Mouse (Mus musculus): ENCODE data around the gene Ncoa3. TPM values are rescaled to one million over a fixed set of nuclear protein-coding genes. Genes with fewer than 3 reads are reported as not detected.

Ncoa3 gene
- polyA plus RNA-seq, 1 experiment: 124 TPM

GRCm38 (mm10) chr2:166021073-166021610 lies 28.7 kb downstream of the Ncoa3 start:
- H3K9ac ChIP-seq (ENCODE audit: low read depth, poor library complexity, severe bottlenecking): no peak overlapping the region
- H3K4me3 ChIP-seq (ENCODE audit: low read depth, low read length): no peak overlapping the region
- TF ChIP-seq EP300 (IDR thresholded peaks at IDR 0.05; ENCODE audit: insufficient read depth, low read depth, low read length): no peak
- TF ChIP-seq POLR2A (IDR thresholded peaks at IDR 0.05; ENCODE audit: insufficient read depth, low read length): no peak
- no peak for TF ChIP-seq CTCF (IDR thresholded peaks at IDR 0.05; ENCODE audit: low read depth, low read length)
- no peaks in the 10 kb centered on the region; the same call in 1 of the 2 replicates for H3K36me3 ChIP-seq (ENCODE audit: control insufficient read depth, insufficient read depth, low read length, poor library complexity, severe bottlenecking)
- peak overlapping the region; percentile 75 for H3K27ac ChIP-seq (ENCODE audit: insufficient read depth, low read length)
- H3K9me3 ChIP-seq (replicated peaks; ENCODE audit: control insufficient read depth, insufficient read depth, low read length, poor library complexity, severe bottlenecking): no peaks in the 10 kb centered on the region
- H3K27me3 ChIP-seq (ENCODE audit: control insufficient read depth, insufficient read depth, low read length, poor library complexity, severe bottlenecking): no peaks in the 10 kb centered on the region
- H3K4me1 ChIP-seq (ENCODE audit: control insufficient read depth, insufficient read depth, low read length): peaks cover 7% of the 10 kb centered on the region

DNA sequence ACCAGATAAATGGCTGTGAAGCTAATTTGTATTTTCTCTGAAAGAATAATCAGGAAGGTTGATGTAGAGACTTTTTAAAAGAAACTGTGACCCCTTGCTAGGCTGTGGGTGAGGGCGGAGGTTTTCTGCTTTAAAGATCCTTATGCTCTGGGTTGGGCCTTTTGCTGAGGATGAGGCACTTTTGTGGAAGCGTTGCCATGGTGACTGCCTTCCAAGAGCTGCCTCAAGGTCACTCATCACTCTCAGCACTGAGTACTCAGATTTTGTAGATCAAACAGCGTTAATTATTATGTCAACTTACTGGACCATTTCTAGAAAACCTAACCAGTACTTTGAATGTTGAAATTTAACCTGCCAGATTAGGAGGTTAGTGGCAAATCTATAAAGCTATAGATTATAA lies 29.2 kb downstream of the Ncoa3 start:
- TF ChIP-seq POLR2A (IDR thresholded peaks at IDR 0.05; ENCODE audit: insufficient read depth, low read length): no peak
- TF ChIP-seq CTCF (IDR thresholded peaks at IDR 0.05; ENCODE audit: low read depth, low read length): no peak
- 0 out of 2 replicates have a peak, but pooled peaks have one; percentile 42 for TF ChIP-seq EP300 (IDR thresholded peaks at IDR 0.05; ENCODE audit: insufficient read depth, low read depth, low read length)
- Histone ChIP-seq H3K4me3 (ENCODE audit: low read depth, low read length) (no peak overlapping the region), H3K4me1 (ENCODE audit: control insufficient read depth, insufficient read depth, low read length) (peaks cover 8% of the 10 kb centered on the region), H3K27ac (ENCODE audit: insufficient read depth, low read length) (no peak overlapping the region), H3K36me3 (ENCODE audit: control insufficient read depth, insufficient read depth, low read length, poor library complexity, severe bottlenecking) (no peaks in the 10 kb centered on the region; the same call in 1 of the 2 replicates), H3K9ac (ENCODE audit: low read depth, poor library complexity, severe bottlenecking) (no peak overlapping the region), H3K27me3 (ENCODE audit: control insufficient read depth, insufficient read depth, low read length, poor library complexity, severe bottlenecking) (no peaks in the 10 kb centered on the region), H3K9me3 (replicated peaks; ENCODE audit: control insufficient read depth, insufficient read depth, low read length, poor library complexity, severe bottlenecking) (no peaks in the 10 kb centered on the region)

GRCm38 (mm10) chr2:166022327-166022726 lies 29.9 kb downstream of the Ncoa3 start:
- Histone ChIP-seq H3K9ac (ENCODE audit: low read depth, poor library complexity, severe bottlenecking) (no peak overlapping the region), H3K36me3 (ENCODE audit: control insufficient read depth, insufficient read depth, low read length, poor library complexity, severe bottlenecking) (no peaks in the 10 kb centered on the region; the same call in 1 of the 2 replicates), H3K4me1 (ENCODE audit: control insufficient read depth, insufficient read depth, low read length) (peaks cover 8% of the 10 kb centered on the region), H3K27ac (ENCODE audit: insufficient read depth, low read length) (peak overlapping the region; percentile 67), H3K9me3 (replicated peaks; ENCODE audit: control insufficient read depth, insufficient read depth, low read length, poor library complexity, severe bottlenecking) (no peaks in the 10 kb centered on the region), H3K4me3 (ENCODE audit: low read depth, low read length) (no peak overlapping the region), H3K27me3 (ENCODE audit: control insufficient read depth, insufficient read depth, low read length, poor library complexity, severe bottlenecking) (no peaks in the 10 kb centered on the region)
- TF ChIP-seq CTCF (IDR thresholded peaks at IDR 0.05; ENCODE audit: low read depth, low read length): no peak
- no peak for TF ChIP-seq POLR2A (IDR thresholded peaks at IDR 0.05; ENCODE audit: insufficient read depth, low read length)
- TF ChIP-seq EP300 (IDR thresholded peaks at IDR 0.05; ENCODE audit: insufficient read depth, low read depth, low read length): 0 out of 2 replicates have a peak, but pooled peaks have one; percentile 45

- Histone ChIP-seq H3K27ac (ENCODE audit: insufficient read depth, low read length) (peak overlapping the region; percentile 20; the same call in 1 of the 2 replicates), H3K9me3 (replicated peaks; ENCODE audit: control insufficient read depth, insufficient read depth, low read length, poor library complexity, severe bottlenecking) (no peaks in the 10 kb centered on the region), H3K9ac (ENCODE audit: low read depth, poor library complexity, severe bottlenecking) (no peak overlapping the region), H3K36me3 (ENCODE audit: control insufficient read depth, insufficient read depth, low read length, poor library complexity, severe bottlenecking) (no peaks in the 10 kb centered on the region; the same call in 1 of the 2 replicates), H3K27me3 (ENCODE audit: control insufficient read depth, insufficient read depth, low read length, poor library complexity, severe bottlenecking) (no peaks in the 10 kb centered on the region), H3K4me3 (ENCODE audit: low read depth, low read length) (no peak overlapping the region), H3K4me1 (ENCODE audit: control insufficient read depth, insufficient read depth, low read length) (peaks cover 5% of the 10 kb centered on the region)
- TF ChIP-seq EP300 (IDR thresholded peaks at IDR 0.05; ENCODE audit: insufficient read depth, low read depth, low read length) (no peak), POLR2A (IDR thresholded peaks at IDR 0.05; ENCODE audit: insufficient read depth, low read length) (no peak), CTCF (IDR thresholded peaks at IDR 0.05; ENCODE audit: low read depth, low read length) (no peak)
Observed at GRCm38 (mm10) chr2:166024079-166024478, 31.6 kb downstream of the Ncoa3 start.

GRCm38 (mm10) chr2:166024621-166025020 lies 32.2 kb downstream of the Ncoa3 start:
- Histone ChIP-seq H3K9ac (ENCODE audit: low read depth, poor library complexity, severe bottlenecking) (no peak overlapping the region), H3K27ac (ENCODE audit: insufficient read depth, low read length) (no peak overlapping the region), H3K36me3 (ENCODE audit: control insufficient read depth, insufficient read depth, low read length, poor library complexity, severe bottlenecking) (no peaks in the 10 kb centered on the region), H3K4me3 (ENCODE audit: low read depth, low read length) (no peak overlapping the region), H3K4me1 (ENCODE audit: control insufficient read depth, insufficient read depth, low read length) (peaks cover 8% of the 10 kb centered on the region), H3K9me3 (replicated peaks; ENCODE audit: control insufficient read depth, insufficient read depth, low read length, poor library complexity, severe bottlenecking) (no peaks in the 10 kb centered on the region), H3K27me3 (ENCODE audit: control insufficient read depth, insufficient read depth, low read length, poor library complexity, severe bottlenecking) (no peaks in the 10 kb centered on the region)
- no peak for TF ChIP-seq POLR2A (IDR thresholded peaks at IDR 0.05; ENCODE audit: insufficient read depth, low read length)
- no peak for TF ChIP-seq EP300 (IDR thresholded peaks at IDR 0.05; ENCODE audit: insufficient read depth, low read depth, low read length)
- no peak for TF ChIP-seq CTCF (IDR thresholded peaks at IDR 0.05; ENCODE audit: low read depth, low read length)

DNA sequence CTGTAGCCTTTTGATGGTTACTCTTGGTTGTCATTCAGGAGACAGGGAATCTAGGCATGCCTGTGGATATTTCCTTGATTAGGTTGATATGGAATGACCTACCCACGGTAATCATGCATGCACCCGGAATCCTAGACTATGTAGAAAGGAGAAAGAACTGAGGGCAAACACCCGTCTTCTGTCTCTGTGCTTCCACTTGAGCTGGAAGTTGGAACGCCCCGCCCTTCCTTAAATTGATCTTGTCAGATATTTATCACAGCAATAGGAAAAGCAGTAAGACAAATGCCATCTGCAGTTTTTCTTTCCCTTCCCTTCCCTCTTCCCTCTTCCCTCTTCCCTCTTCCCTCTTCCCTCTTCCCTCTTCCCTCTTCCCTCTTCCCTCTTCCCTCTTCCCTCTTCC lies 33.5 kb downstream of the Ncoa3 start:
- TF ChIP-seq EP300 (IDR thresholded peaks at IDR 0.05; ENCODE audit: insufficient read depth, low read depth, low read length) (no peak), CTCF (IDR thresholded peaks at IDR 0.05; ENCODE audit: low read depth, low read length) (no peak), POLR2A (IDR thresholded peaks at IDR 0.05; ENCODE audit: insufficient read depth, low read length) (no peak)
- peaks cover 8% of the 10 kb centered on the region for H3K4me1 ChIP-seq (ENCODE audit: control insufficient read depth, insufficient read depth, low read length)

More for the DNA sequence above, 33.5 kb downstream of the Ncoa3 start:
- Histone ChIP-seq H3K4me3 (ENCODE audit: low read depth, low read length) (no peak overlapping the region), H3K9ac (ENCODE audit: low read depth, poor library complexity, severe bottlenecking) (no peak overlapping the region), H3K36me3 (ENCODE audit: control insufficient read depth, insufficient read depth, low read length, poor library complexity, severe bottlenecking) (no peaks in the 10 kb centered on the region), H3K27me3 (ENCODE audit: control insufficient read depth, insufficient read depth, low read length, poor library complexity, severe bottlenecking) (no peaks in the 10 kb centered on the region), H3K27ac (ENCODE audit: insufficient read depth, low read length) (peak overlapping the region; percentile 25; the same call in 1 of the 2 replicates), H3K9me3 (replicated peaks; ENCODE audit: control insufficient read depth, insufficient read depth, low read length, poor library complexity, severe bottlenecking) (no peaks in the 10 kb centered on the region)

Data from ES-Bruce4 (cell line).